Mouse (Mus musculus): ENCODE measurements around the gene Tmem86a.
"Not testable (repeated sequence)": the region's sequence is repeated elsewhere in the genome, so short reads cannot be mapped to it uniquely, and the experiment has no call there.

The Tmem86a gene

DNA sequence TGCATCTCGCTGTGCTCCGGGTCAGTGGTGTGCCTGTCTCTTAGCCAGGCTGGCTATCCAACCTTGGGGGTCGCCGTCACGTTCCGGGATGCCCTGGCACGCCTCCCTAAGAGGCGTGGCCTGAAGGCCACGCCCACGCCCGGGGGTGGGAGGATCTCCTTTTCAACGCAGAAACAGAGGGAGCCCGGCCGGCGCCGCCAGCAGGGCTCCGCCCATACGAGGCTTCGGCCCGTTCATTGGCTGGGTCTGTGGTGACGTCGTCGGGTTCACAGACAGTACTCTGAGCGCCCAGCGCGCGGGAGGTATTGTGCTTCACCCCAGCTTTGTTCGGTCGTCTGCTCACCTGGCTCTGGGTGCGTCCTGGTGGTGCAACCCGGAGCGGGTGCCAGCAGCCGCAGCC lies at the start of gene Tmem86a:
TSS of gene Tmem86a (plus strand) at position 236 of the 400 bp plus-strand sequence.
- peak; percentile 87 for DNase-seq (ENCODE audit: low read depth, low spot score)

DNA sequence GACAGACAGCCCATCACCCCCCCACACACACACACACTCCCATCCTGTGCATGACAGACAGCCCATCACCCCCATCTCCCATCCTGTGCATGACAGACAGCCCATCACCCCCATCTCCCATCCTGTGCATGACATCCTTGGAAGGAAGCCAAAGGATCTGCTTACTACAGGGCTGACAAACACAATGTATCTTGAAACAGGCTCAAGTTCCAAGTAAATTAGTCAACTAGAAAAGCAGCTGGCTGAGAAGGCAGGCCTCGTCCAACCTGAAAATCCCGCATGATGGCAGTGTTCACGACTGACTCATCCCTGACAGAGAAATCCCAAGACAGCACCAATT lies 49.8 kb upstream of the Tmem86a start:
- DNase-seq (ENCODE audit: low read depth, low spot score): no peak

DNA sequence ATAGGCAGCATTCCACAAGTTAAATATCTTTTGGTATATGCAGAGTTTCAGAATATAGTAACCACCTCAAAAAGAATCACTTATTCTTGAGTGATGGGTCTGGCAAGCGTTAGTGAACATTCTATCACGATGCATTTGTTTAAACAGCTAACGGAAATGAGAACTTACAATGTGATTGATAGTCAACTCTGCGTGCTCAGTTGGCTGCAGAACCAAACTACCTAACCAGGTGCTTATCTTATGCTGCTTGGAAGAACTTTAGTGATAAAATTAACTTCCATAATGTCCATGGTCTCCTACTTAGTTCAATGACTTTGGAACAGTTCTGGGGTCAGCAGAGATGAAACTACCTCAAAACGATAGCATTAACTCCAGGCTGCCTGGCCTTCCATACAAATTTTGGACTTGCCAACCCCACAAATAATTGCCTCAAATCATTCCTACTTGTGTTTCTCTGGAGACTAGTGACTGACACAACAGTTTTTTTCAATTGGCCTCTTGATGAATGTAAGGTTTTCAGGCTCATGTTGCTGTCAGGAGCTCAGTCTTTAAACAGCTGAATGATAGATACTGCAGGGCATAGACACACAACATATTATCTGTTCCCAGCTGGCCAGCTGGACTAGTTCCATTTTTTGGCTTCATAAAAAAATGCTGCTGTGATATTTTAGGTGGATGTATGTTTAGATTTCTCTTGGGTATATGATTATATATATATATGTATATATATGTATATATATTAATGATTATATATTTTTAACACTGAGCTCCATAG lies 49.1 kb upstream of the Tmem86a start:
- DNase-seq (ENCODE audit: low read depth, low spot score): no peak

DNA sequence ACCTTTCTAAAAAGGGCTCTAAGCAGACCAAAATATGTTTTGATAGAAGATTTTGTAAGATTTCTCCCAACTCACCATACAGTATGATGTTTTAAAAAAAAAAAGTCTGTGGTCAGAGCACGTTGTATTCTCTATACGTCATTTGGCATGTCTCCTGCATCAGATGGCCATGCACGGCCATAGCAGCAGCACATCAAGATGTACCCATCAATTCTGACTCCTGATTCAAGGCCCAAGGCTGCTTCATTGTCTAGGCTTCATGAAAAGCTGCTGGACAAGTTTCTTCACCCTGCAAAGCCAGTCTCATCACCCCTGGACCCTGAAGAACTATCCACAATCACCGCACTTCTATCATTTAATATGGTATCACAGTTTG lies 48.5 kb upstream of the Tmem86a start:
- DNase-seq (ENCODE audit: low read depth, low spot score): no peak

DNA sequence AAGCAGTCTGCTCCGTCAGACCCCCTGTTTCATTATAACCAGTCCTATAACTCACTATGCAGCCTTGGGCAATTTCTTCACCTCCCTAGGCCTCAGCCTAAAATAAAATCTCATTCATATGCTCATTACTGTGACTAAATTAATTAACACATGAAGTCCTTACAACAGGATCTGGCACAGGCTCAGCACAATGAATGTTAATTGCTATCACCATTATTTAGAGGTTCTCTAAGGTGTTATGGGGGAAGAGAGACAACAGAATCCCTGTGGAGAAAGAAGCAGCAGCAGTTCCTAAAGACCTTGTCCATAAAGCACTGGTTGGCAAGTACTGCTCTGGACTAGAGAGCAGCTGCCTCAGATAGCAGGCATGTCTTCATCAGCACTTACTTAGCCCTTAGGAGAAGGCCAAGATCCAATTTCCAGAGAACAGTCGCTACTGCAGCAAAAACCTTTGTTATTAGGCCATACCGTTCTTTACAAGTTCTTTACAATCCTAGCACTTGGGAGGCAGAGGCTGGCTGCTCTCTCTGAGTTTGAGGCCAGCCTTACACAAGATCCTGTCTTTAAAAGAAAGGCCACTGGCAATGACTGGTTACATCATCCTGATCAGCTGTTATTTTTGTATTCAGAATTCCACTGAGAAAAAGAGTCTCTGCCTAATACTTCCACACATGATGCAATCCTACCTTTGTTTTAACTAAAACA lies 46.8 kb upstream of the Tmem86a start:
- no peak for DNase-seq (ENCODE audit: low read depth, low spot score)

DNA sequence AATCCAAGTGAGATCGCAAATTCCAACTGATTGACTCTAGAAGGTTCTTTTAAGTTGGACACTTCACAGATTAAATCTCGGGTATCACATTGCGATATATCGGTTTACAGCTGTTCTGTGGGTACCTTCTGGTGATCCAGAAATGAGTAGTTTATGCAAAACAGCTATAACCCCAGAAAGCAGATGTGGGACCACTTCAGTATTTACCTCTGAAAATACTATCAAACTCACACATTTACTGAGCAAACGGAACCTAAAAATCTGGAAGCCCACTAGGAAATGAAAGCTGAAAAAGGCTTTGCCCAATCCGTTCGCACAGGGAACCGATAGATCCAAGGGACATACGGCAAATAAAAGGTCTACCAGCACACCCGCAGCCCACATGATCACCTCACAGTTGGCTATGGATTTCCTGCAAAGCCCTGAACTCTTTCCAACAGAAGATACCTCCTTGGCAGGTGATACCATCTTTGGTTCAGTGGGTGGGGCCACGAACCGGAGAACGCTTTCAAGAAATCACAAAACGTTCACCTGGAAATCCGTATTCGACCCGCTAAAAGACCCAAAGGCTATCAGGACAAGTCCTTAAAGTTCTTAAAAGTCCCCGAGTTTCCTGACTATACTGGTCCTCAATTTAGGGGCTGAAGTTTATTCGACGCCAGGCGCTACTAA lies 43.2 kb upstream of the Tmem86a start:
- DNase-seq (ENCODE audit: low read depth, low spot score): no peak

DNA sequence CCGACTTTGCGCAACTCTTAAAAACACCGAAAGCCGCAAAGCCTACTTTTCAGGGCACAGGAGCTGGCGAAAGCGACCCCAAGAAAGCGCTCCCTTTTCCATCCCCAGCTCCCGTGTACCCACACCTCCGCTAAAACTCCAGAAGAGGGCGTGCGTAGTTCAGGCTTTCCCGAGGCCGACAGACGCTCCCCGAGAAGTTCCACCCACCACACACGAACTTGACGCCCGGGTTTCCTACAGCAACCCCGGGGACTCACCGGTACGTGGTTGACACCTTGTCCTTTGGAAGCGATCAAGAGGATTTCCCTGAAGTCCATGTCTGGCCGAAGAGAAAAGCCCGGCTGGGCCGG lies 42.6 kb upstream of the Tmem86a start:
- DNase-seq (ENCODE audit: low read depth, low spot score): no peak

DNA sequence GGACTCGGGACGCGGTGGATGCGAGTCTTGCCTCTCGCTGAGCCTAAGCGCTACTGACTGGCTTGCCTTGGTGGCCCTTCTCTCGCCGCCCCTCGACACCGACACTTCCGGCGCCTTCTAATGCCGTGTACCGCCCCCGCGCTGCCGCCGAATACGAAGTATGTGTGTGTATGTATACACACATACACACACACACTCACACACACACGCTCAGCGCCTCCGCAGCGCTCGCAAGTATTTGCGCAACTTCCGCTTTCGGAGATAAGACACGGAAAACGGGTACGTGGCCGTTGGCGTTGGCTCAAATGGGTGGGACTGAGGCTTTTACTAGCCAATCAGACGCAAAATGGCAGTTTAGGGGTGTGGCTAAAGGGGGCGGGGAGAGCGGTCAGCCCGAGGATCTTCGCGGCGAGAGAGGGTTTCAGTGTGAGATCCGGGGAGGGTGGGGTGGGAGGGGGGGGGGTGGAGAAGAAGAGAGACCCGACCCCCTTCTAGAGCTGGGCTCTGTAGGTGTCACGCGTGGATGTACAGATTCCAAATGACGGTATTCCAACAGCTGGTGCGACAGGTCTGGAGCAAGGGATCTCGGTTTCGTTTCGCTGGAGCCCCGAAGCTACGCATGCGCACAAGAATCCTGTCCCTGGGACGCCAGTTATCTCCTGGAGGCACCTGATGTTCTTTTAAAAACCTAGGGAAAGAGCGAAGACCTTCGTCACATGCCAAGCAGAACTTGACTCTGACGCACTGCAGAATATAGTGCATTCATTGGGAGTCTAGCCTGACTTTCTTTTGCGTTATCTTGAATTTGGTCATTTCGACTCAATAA lies 42.0 kb upstream of the Tmem86a start, which contains the start of gene Spty2d1:
TSS of gene Spty2d1 (minus strand) at position 244 of the 826 bp plus-strand sequence.
- peak; percentile 99 for DNase-seq (ENCODE audit: low read depth, low spot score)

DNA sequence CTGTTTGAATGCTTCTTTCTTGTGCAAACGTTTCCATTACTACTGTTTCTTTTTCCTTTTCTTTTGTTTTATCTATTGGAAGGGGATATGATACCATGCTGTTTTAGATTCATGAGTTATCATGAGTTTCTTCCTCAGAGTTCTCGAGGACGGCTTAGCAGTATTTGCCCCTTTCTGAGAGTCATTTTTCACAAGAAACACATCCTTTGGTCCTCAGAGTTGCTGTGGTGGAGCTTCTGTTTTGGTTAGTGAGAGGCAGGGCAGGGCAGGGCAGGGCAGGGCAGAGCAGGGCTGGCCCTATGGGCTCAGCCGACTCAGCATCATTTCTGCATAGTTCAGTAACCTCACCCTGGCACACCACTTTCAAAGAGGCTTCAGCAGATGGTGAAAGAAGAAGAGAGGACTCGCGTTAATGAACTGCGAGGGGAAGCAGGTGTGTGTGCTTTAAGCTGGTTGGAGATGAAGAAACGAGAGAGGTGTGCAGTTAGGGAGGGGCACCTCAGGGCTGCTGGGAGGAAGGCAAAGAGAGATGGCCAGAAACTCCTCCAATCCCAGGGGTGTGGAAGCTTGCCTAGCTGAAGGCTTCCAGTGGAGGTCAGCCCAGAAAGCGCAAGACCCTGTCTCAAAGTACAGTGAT lies 37.2 kb upstream of the Tmem86a start:
- DNase-seq (ENCODE audit: low read depth, low spot score): no peak

DNA sequence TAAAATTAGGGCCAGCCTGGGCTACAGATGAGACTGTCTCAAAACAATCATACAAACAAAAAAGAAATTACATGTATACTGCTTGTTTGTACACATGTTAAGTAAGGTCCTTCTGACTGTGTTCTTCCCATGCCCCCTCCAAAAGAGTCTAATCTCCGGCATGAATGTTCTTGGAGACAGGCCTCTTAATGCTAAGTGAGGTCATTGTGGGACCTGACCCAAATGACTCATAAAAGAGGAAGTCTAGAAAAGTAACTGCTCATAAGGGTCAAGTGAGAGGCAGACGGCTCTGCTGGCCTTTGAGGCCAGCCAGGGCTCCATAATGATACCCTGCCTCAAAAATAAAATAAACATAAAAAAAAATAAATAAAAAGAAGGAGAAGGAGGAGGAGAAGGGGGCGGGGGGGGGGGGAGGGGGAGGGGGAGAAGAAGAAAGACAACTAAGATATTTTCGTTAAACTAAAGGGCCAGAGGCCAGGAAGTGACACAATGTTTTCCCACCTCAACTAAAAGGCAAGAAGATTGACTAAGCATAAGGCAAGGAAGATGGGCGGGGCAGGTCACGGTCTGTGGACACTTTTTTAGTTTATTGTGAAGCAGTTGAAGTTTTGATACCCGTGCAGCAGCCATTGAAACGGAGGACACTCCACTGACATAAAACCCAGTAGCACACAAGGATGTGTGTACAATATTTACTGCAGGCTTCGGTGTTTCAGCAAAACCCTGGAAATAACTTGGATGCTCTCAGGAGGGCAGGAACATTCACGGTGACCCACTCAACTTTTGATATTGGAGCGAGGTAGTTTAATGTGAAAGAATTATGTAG lies 35.6 kb upstream of the Tmem86a start:
- peak; percentile 74 for DNase-seq (ENCODE audit: low read depth, low spot score)

DNA sequence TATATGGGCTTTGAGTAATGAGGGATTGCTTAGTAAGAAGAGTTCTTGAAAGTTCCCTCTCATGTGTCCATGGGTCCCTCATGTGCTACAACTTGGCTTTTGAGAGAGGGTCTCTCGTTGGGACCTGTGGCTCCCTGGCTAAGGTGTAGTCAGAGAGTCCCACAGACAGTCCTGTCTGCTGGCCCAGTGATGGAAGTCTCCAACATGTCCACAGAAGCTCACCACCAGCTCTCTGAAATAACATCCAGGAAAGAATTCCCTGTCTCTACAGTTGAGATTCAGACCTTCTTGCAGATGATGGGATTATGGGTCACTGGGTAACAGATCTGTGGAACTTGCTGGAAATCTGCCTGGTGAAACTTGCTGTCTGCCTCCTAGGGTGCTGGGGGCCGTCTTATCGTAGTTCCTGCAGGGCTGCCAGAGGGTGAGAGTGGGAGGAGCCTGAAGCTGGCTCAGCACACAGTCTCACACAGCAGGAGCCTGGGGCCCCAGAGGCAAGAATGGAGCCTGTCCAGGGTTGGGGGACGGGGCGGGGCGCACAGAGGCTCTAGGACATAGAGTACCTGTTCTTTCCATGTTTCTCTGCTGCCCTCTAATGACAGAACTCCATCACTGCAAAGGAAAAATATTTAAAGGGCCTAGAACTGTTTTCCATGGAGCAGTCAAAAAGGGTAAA lies 34.9 kb upstream of the Tmem86a start:
- DNase-seq (ENCODE audit: low read depth, low spot score): peak; percentile 76

DNA sequence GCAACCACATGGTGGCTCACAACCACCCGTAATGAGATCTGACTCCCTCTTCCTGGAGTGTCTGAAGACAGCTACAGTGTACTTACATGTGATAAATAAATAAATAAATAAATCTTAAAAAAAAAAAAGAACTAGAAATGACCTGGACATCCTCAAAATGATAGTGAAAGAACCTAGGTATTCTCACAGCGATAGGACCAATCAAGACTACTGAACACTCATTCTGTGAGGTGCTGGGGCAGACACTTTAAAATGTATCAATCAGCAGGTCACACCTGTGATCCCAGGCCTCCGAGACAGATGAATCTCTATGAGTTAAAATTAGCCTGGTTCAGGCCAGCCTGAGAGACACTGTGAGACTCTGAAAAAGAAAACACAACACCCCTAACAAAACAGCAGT lies 33.8 kb upstream of the Tmem86a start:
- DNase-seq (ENCODE audit: low read depth, low spot score): no peak

DNA sequence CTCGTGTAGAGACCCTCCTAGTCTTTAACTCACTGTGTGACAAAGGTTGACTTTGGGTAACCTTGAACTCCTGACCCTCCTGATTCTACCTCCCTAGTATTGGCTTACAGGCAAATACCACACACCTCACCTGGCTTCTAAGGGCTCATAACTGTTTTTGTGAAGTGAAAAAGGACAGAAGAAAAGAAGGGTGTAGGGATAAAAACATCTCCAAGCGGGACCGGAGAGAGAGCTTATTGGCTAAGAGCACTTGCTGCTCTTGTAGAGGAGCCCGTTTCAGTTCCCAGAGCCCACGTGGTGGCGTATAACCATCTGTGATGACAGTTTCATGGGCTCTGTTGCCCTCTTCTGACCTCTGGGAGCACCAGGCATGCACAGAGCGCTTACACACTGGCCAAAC lies 33.3 kb upstream of the Tmem86a start:
- DNase-seq (ENCODE audit: low read depth, low spot score): no peak

DNA sequence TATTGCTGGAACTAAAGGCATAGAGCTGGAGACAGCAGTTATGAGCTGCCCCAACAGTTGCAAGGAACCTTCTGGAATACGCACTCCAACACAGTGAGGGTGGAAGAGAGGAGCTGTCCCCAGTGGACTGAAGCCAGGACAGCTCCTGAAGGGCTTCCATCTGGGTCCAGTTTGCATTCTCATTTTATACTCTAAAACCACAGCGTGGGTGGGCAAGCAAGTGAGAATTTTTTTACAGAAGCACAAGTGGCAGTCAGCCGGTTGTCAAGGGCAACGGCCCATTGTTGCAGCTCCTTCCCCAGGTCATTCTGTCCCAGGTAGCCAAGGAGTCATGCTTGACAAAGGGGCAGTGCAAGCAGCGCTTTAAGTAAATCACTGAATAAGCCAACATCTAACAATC lies 30.8 kb upstream of the Tmem86a start:
- DNase-seq (ENCODE audit: low read depth, low spot score): no peak

DNA sequence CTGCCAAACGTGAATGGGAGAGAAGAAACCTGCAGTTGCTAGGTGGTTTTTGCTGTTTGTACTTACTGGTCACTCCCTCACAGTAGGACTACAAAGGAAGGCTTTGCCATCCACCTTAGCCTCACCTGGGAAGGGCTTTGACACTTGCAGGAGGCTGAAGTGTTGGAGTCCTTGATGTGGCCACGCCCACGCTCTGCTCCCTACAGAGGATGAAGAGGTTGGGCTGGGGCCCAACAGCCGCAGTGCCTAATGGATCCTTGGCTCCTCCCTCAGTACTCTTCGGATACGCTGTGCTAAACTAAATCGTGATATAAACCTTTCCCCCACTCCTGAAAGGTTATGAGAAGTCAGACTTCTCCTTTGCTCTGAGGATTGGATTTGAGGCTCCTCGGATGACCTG lies 29.4 kb upstream of the Tmem86a start:
- no peak for DNase-seq (ENCODE audit: low read depth, low spot score)

DNA sequence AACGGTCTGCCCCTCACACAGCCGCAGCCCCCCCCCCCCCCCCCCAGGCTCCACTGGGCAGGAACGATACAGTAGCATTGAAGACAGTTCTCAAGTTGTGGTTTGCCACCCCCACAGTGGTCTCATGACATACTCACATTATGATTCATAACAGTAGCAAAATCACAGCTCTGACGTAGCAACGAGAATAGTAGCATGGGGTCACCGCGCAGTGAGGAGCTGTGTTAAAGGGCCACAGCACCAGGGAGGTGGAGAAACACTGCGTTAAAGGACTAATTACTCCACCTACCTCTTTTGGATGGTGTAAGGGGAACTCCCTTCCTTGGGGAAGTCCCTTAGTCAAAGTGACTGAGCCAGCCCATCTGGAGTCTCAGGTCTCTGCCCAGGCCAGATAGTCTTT lies 27.9 kb upstream of the Tmem86a start:
- DNase-seq (ENCODE audit: low read depth, low spot score): no peak

DNA sequence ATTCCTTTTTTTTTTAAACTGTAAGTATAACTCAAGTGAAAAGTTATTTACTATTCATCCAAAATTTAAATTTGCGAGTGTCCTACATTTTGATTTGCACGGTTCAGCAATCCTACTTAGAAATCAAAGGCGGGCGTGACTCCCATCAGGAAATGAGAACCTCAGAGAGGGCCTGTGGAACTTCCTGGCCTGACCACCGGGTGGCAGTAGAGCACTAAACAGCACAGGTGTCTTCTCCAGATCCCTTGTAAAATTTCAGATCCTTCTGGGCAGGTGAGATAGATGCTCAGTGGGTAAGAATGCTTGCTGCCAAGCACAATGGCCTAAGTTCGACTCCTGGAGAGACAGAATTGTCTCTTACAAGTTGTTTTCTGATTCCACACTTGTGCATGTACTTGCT lies 26.9 kb upstream of the Tmem86a start:
- DNase-seq (ENCODE audit: low read depth, low spot score): peak; percentile 61

DNA sequence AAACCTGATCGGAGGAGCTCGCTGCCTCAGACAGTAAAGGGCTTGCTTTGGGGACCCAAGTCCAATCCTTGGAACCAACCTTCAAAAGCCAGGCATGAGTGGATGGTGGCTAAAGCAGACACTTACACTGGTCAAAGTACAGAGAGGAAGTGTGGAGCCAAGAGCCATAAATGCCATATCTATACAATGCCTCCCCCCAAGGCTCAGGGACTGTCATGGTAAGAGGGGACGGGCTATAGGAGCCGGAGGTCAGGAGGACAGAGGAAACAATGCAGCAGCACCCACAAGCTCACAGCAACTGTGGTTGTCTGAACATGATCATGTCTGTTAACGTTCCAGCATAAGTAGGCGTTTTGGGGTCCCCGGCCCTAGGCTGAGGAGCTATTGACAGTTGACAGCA lies 25.9 kb upstream of the Tmem86a start:
- DNase-seq (ENCODE audit: low read depth, low spot score): no peak

DNA sequence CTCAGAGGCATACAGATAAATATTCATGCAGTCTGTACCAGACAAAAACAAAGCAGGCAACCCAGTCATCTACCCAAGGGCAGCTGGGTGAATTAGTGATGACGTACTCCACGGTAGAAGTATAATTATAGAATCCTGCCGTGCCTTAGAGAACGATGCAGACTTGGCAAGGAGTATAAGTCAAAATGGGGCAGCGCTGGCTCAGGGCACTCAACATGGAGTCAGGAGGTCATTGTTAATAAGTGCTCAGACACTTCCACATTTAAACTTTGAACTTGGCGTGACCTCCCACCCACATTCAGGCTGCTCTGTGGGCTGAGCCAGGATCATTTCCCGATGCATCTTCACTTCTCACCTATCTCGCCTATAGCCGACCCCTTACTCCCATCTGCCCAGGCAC lies 25.0 kb upstream of the Tmem86a start:
- no peak for DNase-seq (ENCODE audit: low read depth, low spot score)

DNA sequence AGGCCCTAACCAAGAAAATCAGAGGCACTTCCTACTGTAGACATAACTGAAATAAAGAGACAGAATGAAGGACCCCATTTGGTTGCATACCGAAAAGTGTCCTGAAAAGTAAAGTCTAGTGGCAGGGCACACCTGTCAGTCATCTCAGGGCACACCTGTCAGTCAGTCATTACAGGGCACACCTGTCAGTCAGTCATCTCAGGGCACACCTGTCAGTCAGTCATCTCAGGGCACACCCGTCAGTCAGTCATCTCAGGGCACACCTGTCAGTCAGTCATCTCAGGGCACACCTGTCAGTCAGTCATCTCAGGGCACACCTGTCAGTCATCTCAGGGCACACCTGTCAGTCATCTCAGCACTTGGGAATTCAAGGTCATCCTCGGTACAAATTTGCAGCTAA lies 23.5 kb upstream of the Tmem86a start:
- DNase-seq (ENCODE audit: low read depth, low spot score): not testable (repeated sequence)

Measured in skeletal muscle tissue, adult 2 months (tissue).